Mouse (Mus musculus): ENCODE results near the gene Gm436. TPM values are rescaled to one million over a fixed set of nuclear protein-coding genes. Genes with fewer than 3 reads are reported as not detected.

Gm436 gene
- total and polyA plus RNA-seq, 3 experiments = not detected

GRCm38 (mm10) chr4:144638263-144638662 is 47.9 kb downstream of the Gm436 start:
- TF ChIP-seq POLR2AphosphoS2 (IDR thresholded peaks at IDR 0.05; ENCODE audit: low read depth, low read length) (no peak), JUN (IDR thresholded peaks at IDR 0.05; ENCODE audit: insufficient read depth, low read depth, low read length) (no peak), USF2 (conservative IDR thresholded peaks at IDR 0.05; ENCODE audit: low read depth, low read length) (no peak), RAD21 (IDR thresholded peaks at IDR 0.05; ENCODE audit: low read depth, low read length) (no peak), ETS1 (conservative IDR thresholded peaks at IDR 0.05; ENCODE audit: low read depth, low read length) (no peak), MAZ (IDR thresholded peaks at IDR 0.05; ENCODE audit: low read depth, low read length) (no peak)
- Histone ChIP-seq H3K4me3 (replicated peaks in 1 of 3; ENCODE audit: low read depth in 2 of 3, low read length in 2 of 3, poor library complexity in 1 of 3) (no peak overlapping the region), H3K27ac (ENCODE audit: insufficient read depth, low read depth) (no peak overlapping the region), H3K27me3 (replicated peaks) (peaks cover 30% of the 10 kb centered on the region), H3K9me3 (replicated peaks; ENCODE audit: low read length) (no peaks in the 10 kb centered on the region), H3K9ac (ENCODE audit: insufficient read depth, low read depth) (no peak overlapping the region), H3K4me1 (ENCODE audit: control insufficient read depth in 1 of 2, insufficient read depth in 2 of 2) (no peaks in the 10 kb centered on the region), H3K79me2 (replicated peaks; ENCODE audit: control insufficient read depth, extremely low read depth, insufficient read depth, poor library complexity, severe bottlenecking) (no peaks in the 10 kb centered on the region), H3K4me2 (ENCODE audit: insufficient read depth, low read depth, poor library complexity, severe bottlenecking) (no peak overlapping the region), H3K36me3 (replicated peaks in 1 of 2; ENCODE audit: control insufficient read depth in 1 of 2, insufficient read depth in 1 of 2, low read length in 1 of 2) (no peaks in the 10 kb centered on the region)
- no peak for DNase-seq (ENCODE audit: extremely low read depth)
- dilution Hi-C loops (cut with MboI; ENCODE audit: extremely low pct_ligation_motif_present, extremely low pct_unique_long_range_greater_than_20kb, low sequenced_read_pairs) = no loop called here
- in situ Hi-C loops (cut with MboI; ENCODE audit: low pct_ligation_motif_present, low pct_unique_long_range_greater_than_20kb, low sequenced_read_pairs) = no loop called here

Other genes with a start within 250 kb of the Gm436 start
- gene 1700012P22Rik, start 247.6 kb downstream of the Gm436 start, total RNA-seq (2012; rRNA removed) = not detected in 2 replicates
- gene 1700012P22Rik, start 247.6 kb downstream of the Gm436 start, total RNA-seq (2014; rRNA removed) = not detected in 2 replicates
- not detected in 2 replicates for gene 1700012P22Rik, start 247.6 kb downstream of the Gm436 start, polyA plus RNA-seq (2012; ENCODE audit: insufficient read length, low read depth)
- not detected in 2 replicates for gene Gm9944, start 233.1 kb downstream of the Gm436 start, total RNA-seq (2012; rRNA removed)
- not detected in 2 replicates for gene Gm9944, start 233.1 kb downstream of the Gm436 start, total RNA-seq (2014; rRNA removed)
- gene Gm9944, start 233.1 kb downstream of the Gm436 start, polyA plus RNA-seq (2012; ENCODE audit: insufficient read length, low read depth) = not detected in 2 replicates
- gene Aadacl3, start 222.6 kb downstream of the Gm436 start, total RNA-seq (2012; rRNA removed) = not detected in 2 replicates
- gene Aadacl3, start 222.6 kb downstream of the Gm436 start, total RNA-seq (2014; rRNA removed) = not detected in 2 replicates
- gene Aadacl3, start 222.6 kb downstream of the Gm436 start, polyA plus RNA-seq (2012; ENCODE audit: insufficient read length, low read depth) = not detected in 2 replicates
- not detected in 2 replicates for gene 9430007A20Rik, start 166.5 kb downstream of the Gm436 start, total RNA-seq (2012; rRNA removed)
- not detected in 2 replicates for gene 9430007A20Rik, start 166.5 kb downstream of the Gm436 start, total RNA-seq (2014; rRNA removed)
- gene 9430007A20Rik, start 166.5 kb downstream of the Gm436 start, polyA plus RNA-seq (2012; ENCODE audit: insufficient read length, low read depth) = not detected in 2 replicates
- gene Gm13124, start 121.2 kb downstream of the Gm436 start, total RNA-seq (2012; rRNA removed) = not detected in 2 replicates
- not detected in 2 replicates for gene Gm13124, start 121.2 kb downstream of the Gm436 start, total RNA-seq (2014; rRNA removed)
- gene Gm13124, start 121.2 kb downstream of the Gm436 start, polyA plus RNA-seq (2012; ENCODE audit: insufficient read length, low read depth) = not detected in 2 replicates
- gene Aadacl4, start 72.7 kb downstream of the Gm436 start, total RNA-seq (2012; rRNA removed) = not detected in 2 replicates
- not detected in 2 replicates for gene Aadacl4, start 72.7 kb downstream of the Gm436 start, total RNA-seq (2014; rRNA removed)
- gene Aadacl4, start 72.7 kb downstream of the Gm436 start, polyA plus RNA-seq (2012; ENCODE audit: insufficient read length, low read depth) = not detected in 2 replicates
- not detected in 2 replicates for gene Gm13178, start 35.0 kb upstream of the Gm436 start, total RNA-seq (2012; rRNA removed)
- gene Gm13178, start 35.0 kb upstream of the Gm436 start, total RNA-seq (2014; rRNA removed) = not detected in 2 replicates
- gene Gm13178, start 35.0 kb upstream of the Gm436 start, polyA plus RNA-seq (2012; ENCODE audit: insufficient read length, low read depth) = not detected in 2 replicates
- gene Gm438, start 100.2 kb upstream of the Gm436 start, total RNA-seq (2012; rRNA removed) = not detected in 2 replicates
- not detected in 2 replicates for gene Gm438, start 100.2 kb upstream of the Gm436 start, total RNA-seq (2014; rRNA removed)
- gene Gm438, start 100.2 kb upstream of the Gm436 start, polyA plus RNA-seq (2012; ENCODE audit: insufficient read length, low read depth) = not detected in 2 replicates
- gene Dhrs3, start 206.5 kb upstream of the Gm436 start, total RNA-seq (2012; rRNA removed) = 24.4 and 37.7 TPM in 2 replicates
- 8.7 and 10.5 TPM in 2 replicates for gene Dhrs3, start 206.5 kb upstream of the Gm436 start, total RNA-seq (2014; rRNA removed)
- 7.8 and 7.9 TPM in 2 replicates for gene Dhrs3, start 206.5 kb upstream of the Gm436 start, polyA plus RNA-seq (2012; ENCODE audit: insufficient read length, low read depth)